Mouse (Mus musculus) adrenal gland, adult (tissue): Measurements from ENCODE around the gene Cln5.

Experiments
- DNase-seq, 2 experiments: peaks; one replicate each; pipeline ENCODE4 v3.0.0; 2022 to 2023; ENCODE audit warnings: low spot score in 1 of 2; ENCODE audit not compliant: inconsistent age in 2 of 2

Cln5 gene

DNA sequence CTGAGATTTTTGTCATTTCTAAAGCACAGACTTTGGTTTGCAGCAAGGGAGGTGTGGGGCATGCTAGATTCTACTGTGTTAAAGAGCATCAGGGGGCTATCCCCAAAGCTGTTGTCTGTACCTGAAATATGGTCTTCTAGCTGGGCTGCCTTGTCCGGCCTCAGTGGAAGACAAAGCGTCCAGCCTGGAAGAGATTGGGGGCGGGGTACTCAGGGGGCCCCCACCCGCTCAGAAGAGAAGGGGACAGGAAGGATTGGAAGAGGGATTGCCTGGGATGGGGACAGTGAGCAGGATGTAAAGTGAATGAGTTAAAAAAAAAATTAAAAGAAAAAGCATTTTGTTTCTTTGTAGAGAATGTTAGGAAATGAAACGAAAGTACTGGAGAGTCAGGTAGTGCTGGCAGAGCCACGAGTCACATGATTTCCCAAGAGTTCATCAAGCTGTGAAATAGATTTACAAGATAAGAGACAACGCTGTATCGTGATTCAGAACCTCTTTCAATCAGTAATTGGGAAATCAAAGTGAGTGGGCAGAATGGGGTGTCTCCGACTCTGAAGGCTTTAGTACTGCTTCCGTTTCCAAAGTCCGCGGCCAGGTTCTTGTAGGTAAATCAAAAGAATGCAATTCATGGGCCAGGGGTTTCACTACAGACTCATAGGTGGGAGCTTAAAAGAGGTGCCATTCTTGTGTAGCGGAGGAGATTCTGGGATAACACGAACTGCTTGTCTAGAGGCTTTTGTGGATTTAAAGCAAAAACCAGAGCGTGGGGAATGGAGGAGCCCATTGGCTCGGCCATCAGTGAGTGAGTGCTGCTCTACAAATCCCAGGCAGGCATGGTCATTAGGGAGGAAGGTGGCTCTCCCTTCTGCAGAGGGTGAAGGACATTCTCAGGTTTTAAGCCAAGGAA, 8.2 kb downstream of the Cln5 start:
- DNase-seq: peak in 1 of 2 experiments; percentile 71

DNA sequence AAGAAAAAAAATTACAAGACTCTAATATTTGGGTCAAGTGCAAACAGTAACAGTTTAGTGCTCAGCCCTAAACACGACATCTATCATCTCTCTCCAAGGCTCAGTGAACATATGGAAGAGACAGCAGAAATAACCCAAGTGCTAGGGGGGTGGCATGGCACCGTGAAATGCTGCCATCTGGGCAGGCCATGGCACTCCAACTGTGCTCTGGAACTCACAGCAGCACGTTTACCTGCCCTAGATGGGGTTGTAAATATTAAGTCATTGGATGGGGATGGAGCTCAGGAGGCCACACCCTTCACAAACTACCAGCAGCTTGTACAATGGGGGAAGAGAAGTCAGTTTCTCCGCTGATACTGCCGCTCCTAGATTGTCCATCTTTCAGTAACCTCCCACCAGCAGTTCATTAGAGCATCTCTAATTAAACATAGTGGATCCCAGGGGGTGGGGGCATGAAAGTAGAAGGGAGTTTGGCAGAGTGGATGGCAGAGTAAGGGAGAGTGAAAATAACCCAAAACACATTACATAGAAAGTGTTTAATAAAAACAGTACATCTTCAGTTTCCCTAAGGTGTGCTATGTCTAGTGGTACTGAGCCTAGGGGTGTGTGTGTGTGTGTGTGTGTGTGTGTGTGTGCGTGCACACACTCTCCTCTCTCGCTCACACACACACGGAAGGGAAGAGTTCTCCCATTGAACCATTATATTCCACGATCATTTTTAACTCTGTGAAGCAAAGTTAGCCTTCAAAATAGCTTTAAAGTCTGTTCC, 9.4 kb downstream of the Cln5 start:
- no peak for DNase-seq

DNA sequence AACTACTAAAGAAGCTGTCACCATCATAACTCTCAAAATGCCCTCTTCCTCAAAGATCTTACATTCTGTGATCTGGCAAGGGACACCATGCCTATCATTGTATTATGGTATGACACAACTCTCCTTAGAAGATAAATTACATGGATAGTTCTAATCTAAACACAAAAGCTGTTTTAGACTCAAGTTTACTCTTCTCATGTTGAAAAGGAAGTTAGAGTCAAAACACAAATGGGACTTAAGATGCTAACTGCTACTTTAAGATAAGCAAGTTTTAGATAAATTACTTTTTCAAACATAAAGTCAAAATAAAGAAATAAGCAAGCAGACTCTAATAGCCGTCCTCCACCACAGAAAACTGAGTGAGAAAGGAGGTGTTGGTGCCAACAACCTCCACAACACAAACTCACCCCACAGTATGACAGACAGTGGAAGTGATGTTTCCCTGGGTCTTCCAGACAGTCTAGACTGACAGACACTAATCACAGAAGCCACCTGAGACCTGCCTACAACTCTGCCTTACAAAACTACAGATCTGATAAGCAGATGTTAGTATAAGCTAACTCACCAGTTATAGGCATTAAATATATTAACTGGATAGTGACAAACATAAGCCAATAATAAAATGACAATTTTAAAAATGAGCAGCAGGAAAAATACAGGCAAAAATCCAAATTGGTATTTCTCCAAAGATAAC, 16.0 kb downstream of the Cln5 start:
- DNase-seq: no peak

DNA sequence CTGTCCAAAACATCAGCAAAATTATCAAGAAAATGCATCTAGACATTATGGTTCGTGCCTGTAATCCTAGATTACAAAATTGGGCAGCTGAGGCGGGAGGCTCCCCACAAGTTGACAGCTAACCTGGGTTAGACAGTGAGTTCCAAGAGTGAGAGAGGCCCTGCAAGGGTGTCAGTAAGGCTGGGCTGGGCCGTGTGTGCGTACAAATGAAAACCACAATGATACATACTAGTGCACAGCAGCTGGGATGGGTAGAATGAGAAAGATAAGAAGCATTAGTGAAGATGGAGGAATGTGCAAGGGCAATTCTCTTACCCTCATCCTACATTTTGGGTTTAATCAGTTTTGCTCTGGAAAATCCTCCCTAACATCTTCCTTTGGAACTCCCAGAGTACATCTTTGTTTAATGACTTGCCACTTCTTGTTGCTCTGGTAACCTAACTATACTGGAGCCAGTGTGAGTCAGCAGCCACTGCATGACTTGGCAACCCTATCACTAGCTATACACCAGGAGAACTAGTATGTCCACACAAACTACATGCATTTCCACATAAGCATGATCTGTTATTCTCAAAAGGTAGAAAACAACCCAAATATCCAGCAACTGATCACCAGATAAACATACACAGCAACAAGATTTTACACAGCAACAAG, 16.8 kb downstream of the Cln5 start:
- peak; percentile 32 to 68 for DNase-seq

DNA sequence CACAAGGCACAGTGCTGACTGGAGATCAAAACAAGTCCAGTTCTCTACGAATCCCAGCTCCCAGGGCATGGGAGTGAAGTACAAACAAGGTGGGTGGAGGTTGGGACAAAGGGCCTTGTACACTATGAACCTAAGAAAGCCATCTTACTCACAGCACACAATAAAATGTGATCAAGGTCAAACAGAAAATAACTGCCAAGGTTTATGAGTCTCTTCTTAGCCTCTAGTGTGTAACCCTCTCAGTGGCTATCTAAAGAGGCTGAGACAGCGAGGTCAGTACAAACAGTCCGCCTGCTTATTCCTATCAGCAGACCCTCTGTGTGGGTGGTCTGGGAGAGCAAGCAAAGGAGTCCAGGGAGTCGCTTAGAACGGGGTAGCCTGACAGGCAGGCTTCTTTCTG, 17.8 kb downstream of the Cln5 start:
- peak; percentile 51 to 76 for DNase-seq

DNA sequence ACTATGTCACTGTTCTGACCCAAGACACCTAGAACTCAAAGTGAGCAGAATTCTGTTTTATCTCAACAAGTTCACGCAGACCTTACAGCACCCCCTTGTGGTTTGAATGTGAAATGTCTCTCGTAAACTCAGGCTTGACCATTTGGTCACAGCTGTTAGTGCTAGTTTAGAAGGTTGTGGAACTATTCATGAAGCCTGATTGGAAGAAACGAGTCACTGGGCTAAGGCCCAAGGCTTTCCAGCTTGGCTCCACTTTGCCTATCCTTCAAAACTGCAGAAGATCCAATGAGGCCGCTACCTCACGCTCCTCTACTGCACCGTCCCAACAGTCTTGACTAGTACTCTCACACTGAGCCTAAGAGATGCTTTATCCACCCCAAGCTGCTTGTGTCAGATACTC, 18.6 kb downstream of the Cln5 start:
- DNase-seq: peak; percentile 49 to 84

DNA sequence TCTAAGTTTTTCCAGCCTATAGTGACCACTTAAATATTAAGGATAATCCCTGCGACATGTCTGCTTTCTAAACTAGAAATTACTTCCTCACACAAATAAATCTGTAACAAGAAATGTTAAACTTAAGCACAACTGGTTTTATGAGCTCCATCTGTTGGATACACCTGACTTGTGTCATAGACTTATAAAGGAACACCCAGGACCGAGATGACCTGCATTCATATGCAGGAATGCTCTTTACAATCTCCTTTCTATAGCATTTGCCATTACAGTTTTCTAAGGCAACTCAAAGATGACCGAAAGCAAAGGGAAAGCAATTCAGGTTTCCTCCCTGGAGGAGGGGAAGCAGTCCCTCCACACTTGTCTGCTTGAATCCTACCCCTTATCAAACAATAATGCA, 23.2 kb downstream of the Cln5 start:
- no peak for DNase-seq

DNA sequence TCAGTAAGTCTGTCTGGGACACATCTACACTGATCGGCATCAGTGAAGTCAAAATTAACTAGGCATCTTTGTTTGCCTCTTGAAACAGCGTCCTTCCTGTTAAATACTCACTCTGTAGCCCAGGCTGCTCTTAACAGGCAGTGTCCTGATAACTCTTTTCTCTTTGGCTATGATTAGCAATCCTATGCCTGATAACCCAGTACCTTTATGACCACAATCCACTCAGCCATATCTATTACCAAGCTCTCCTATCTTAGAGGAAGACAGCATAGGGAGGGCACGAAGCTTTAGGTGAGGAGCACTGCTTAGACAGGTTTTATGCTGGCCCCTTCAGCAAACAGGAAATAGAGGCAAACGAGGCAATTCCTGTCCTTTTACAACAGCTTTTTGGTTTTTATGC, 23.7 kb downstream of the Cln5 start:
- DNase-seq: no peak

DNA sequence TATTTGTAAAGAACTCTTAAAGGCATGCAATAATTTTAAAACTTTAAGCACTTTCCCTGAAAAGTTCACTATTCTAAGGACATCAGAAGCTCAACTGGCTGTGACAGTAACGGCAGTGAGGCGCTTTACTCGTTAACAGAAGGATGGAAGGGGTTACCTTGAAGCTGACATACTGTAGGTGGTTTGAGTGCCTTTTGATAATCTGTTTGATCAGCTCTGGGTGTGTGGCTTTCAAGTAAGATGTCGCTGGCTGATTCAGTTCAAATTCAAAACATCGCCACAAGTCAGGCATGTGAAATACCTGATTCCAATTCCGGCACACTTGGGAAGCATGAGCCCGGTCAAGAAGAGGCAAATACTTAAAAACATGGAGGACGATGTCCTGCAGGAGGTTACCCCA, 25.0 kb downstream of the Cln5 start:
- no peak for DNase-seq

DNA sequence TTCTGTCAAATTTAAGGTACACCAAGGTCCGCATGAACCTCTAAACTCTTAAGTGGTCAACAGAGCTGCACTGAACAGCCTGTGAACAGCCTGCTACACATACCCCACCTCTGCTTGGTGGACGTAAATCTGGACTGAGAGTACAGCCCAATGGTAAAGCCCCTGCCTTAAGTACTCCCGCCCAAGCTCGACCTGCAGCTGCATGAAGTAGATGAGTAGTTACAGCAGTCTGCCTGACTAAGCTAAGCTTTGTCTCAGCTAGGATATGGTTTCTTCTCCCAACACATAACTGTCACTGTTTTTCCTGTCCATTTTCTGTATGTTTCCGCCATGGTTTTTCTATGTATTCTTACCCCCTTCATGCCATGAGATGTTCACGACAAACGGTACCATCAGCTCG, 25.8 kb downstream of the Cln5 start:
- no peak for DNase-seq

DNA sequence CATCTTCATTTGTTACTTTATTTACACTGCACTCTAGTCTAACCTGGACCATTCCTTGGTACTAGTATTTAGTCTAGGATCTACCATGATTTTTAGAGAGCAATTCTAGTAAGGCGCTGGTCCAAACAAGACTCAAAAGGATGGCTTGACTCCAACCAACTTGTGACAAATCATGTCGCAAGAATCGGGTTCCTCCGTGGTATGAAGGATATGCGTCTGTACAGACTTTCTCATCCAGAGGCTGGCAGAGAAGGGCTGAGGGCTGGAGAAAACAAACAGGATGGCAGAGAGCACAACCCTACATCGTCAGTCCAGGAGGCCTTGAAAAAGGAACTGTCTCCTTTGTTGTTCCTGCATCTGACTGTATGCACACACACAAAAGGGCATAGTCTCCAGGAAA, 26.6 kb downstream of the Cln5 start:
- DNase-seq: peak; percentile 58 to 89

DNA sequence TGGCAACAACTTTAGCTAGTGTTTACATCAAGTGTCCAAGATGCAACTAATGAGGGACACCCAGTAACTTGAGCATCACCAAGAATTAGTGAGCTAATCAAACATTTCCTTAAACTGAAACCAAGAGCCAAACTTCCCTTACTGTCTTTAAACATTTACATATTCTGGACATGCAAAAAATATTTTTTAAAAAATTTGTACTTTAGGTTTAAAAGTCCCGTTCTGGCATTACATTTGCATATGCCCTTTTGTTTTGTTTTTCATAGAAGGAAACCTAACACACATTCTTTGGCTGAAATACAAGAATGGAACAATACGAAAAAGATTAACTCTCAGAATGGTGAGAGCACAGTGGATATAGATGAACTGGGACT, 28.2 kb downstream of the Cln5 start:
- no peak for DNase-seq

DNA sequence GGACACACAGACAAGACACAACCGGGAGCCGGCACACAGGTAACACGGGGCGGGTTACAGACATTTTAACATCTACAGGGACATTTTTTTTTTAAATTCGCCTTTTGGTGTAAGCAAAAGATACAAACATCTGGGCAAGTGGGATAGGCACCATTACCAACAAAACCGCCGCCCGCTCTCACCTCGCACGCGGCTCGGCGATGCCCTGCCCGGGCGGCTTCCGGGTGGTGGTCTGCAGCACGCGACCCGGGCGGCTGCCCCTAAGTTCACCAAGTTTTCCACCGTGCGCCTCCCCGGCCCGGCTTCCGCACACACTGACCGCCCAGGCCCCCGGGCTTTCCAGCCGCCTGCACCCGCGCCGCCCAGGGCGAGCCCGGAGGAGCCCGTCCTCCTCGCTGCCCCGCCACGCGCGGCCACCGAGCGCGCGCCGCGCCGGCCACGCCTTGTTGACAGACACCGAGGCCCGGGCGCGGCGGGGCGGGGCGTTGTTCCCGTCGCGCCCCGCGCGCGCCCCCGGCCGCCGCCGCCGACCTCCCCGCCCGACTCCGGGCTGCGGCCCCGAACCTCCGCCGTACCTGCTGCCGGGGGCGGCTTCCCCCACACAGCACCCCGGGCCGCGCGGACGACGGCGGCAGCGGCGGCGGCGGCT, 28.7 kb downstream of the Cln5 start:
- DNase-seq: peak; percentile 91 to 95

DNA sequence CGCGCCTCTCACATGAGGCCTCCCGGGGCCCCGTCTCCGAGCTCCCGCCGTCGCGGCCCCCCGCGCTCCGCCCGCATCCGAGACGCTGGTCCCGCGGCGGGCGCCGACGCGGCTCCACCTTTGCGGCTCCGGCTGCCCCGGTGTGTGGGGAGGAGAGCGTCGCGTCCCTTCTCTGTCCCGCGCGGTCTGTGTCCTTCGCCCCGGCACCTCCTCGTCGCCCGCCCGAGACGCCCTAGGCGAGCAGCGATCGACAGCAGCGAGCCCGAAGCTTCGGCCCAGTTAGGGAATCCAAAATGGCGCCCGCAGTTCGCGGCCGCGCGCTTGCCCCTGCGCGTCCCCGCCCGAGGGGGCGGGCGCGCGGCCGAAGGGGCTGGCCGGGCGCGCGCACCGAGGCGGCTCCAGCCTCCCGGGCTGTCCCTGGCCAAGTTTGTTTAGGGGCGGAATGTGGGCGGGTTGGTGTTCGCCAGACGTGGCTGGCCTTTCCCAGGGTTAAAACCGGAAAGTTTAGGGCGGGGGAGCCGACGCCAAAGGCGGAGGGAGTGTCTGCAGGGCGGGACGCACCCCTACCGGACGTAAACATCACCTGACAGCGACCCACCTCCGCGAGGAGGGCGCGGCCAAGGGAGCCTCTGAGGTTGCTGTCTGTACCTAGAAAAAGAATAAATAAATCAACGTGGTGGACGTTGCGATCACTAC, 29.4 kb downstream of the Cln5 start, which contains the start of gene Fbxl3:
Fbxl3 (minus strand) TSS at position 329 of the 696 bp plus-strand sequence.
- DNase-seq: peak; percentile 97 to 98

DNA sequence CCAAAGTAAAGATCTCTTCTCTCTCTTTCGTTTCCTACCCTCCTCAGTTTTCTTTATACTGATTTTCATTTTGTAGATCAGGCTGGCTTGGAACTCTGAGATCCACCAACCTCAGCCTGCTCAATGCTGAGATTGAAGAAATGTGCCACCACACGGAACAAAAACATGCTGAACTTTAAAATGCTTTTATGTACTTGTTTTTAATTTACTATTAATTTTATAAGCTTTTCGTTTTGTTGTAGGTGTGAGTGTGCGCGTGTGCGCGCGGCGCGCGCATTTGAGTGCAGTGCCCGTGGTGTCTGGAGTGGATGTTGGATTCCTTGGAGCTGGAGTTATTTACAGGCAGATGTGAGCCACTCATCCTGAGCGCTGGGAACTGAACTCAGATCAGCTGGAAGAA, 30.3 kb downstream of the Cln5 start:
- DNase-seq: peak; percentile 24 to 34

DNA sequence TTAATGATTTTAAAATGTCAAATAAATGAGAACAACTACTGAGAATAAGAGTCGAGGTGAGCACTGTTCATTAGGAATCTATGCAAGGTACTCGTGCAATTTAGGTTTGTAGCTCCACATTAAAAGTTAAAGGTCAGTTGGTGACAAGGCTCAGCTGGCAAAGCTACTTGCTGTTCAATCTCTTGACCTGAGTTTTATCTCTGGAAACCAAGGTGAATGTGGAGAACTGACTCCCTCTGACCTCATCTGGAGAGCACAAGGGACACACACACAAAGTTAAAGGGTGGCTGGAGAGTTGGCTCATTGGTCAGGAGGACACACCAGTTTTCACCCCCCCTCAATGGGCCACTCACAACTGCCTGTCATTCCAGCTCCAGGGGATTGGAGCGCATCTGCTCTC, 31.2 kb downstream of the Cln5 start:
- peak in 1 of 2 experiments; percentile 44 for DNase-seq

DNA sequence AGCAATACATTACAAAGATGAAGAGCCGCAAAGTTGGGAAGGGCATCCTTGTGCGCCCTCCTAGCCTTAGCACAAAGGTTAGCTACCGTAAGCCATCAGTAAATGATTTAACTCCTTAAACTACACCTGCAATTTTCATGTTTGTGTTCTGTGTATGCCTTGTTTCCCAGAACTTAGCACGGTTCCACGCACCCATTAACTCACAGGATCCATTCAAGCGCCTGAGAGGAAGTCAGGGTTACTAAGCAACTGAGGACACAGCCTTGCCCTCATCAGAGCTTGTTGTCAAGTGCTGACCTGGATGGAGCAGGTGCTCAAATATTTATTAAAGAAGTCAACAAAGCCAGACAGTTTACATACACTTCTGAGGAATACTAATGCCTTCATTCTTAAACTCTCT, 32.2 kb downstream of the Cln5 start:
- no peak for DNase-seq

DNA sequence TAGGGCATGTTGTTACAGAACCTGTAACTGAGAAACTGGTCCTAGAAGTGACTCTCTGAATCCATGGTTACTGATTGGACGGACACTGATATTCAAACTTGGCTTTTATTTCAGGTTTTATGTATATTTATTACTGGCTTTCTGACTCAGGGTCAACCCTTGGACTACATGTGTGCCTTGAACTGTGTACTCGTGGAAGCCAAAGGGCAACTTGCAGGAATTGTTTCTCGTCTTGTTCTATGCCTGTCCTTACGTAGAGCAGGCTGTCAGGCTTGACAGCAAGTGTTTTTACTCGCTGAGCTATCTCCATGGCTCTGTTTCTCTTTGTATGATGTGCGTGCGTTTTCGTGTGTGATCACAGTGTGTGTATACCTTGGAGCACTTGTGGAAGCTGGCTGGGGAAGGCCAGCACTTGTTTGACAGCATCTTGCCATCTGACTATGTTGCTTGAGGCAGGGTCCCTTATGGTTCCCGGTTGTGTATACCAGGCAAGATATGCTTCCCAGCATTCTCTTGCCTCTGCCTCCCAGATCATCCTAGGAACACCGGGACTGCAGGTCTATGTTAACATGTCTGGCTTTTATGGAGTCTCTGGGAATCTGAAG, 32.8 kb downstream of the Cln5 start:
- DNase-seq: no peak

DNA sequence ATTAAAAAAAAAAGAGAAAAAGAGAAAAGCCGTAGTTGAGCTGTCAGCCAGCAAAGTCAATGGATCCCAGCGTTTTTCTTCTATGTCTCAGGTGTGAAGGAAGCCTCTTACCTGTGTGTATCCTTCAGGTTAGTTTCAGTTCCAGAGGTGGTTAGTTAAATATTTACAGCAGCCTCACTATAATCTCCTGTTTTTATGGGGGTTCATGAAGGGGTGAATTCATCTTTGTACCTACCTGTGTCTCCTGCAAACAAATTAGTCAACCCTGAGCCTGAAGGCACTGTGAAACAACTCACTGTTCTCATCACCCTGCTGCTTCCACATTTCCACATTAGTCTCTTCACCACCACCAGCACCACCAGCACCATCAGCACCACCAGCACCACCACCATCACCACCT, 36.3 kb downstream of the Cln5 start:
- DNase-seq: no peak

DNA sequence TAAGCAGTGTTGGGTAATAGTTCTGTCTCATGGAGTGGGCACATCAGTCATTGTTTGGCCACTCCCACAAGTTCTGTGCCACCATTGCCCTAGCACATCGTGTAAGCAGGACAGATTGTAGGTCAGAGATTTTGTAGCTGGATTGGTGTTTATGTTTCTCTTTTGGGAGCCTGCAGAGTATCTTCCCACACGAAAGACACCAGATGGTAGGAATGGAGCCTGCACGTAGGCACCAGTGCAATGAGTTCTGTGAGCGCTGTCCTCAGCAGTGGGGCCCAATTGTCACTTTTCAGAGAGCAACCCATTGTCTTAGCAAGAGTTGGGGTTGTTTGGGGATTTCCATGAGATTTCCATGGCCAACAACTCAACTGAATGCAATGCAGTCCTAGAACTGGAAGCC, 40.0 kb downstream of the Cln5 start:
- DNase-seq: no peak
